Mouse (Mus musculus): ENCODE results near the gene Sstr3.

DNA sequence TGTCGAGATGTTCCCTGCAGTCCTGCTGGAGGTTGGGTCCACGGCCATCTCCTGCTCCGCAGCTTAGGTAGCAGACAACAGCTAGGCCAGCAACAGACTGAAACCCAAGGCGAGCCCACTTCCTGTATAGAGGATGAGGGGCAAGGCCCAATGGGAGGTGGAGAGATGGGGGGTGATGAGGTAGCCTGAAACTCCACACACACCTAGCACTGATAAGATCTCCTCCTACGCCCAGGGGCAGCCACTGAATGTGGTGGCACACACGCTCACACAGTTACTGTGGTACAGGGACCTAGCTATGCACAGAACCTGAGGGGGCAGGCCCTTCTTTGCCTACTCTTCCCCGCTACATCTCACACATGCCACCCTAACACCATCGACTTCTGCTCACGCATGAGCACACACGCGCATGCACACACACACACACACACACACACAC, 49.5 kb downstream of the Sstr3 start, which contains the start of gene Il2rb:
- TF ChIP-seq CTCF (IDR thresholded peaks at IDR 0.05; ENCODE audit: insufficient read depth, low read depth, low read length) (no peak), POLR2A (IDR thresholded peaks at IDR 0.05; ENCODE audit: insufficient read depth, low read depth, low read length) (no peak)
